Mouse (Mus musculus) midbrain, embryonic 12.5 days (tissue): ENCODE measurements around the gene Usp53. TPM values are rescaled to one million over a fixed set of nuclear protein-coding genes. Genes with fewer than 3 reads are reported as not detected.
A peak's percentile ranks its signal among the peaks of the same experiment; 100 is the strongest.

Source experiments
- ATAC-seq: fragments of 200-750 bp; cut with Nextera tagmentation; 2 replicates; pipeline ENCODE4 v1.8.0; 2017; ENCODE audit warnings: low read depth, moderate TSS enrichment, moderate library complexity; ENCODE audit not compliant: low FRiP score
- H3K27ac ChIP-seq: fragments of 300-500 bp; sonication (generic); replicated peaks from 2 replicates; pipeline ENCODE4 v1.5.1; 2016; ENCODE audit warnings: mild to moderate bottlenecking
- H3K27me3 ChIP-seq: fragments of 300-500 bp; sonication (generic); 2 replicates; pipeline ENCODE4 v1.6.1; 2016; ENCODE audit warnings: mild to moderate bottlenecking
- H3K36me3 ChIP-seq: fragments of 300-500 bp; sonication (generic); 2 replicates; pipeline ENCODE4 v1.6.1; 2016
- H3K4me1 ChIP-seq: fragments of 300-500 bp; sonication (generic); 2 replicates; pipeline ENCODE4 v1.6.1; 2016
- H3K4me2 ChIP-seq: fragments of 300-500 bp; sonication (generic); replicated peaks from 2 replicates; pipeline ENCODE4 v1.6.1; 2016; ENCODE audit warnings: mild to moderate bottlenecking, moderate library complexity
- H3K4me3 ChIP-seq: fragments of 300-500 bp; sonication (generic); 2 replicates; pipeline ENCODE4 v1.5.1; 2016; ENCODE audit warnings: mild to moderate bottlenecking
- H3K9ac ChIP-seq: fragments of 300-500 bp; sonication (generic); replicated peaks from 2 replicates; pipeline ENCODE4 v1.6.1; 2016; ENCODE audit warnings: mild to moderate bottlenecking, moderate library complexity
- H3K9me3 ChIP-seq: fragments of 300-500 bp; sonication (generic); 2 replicates; pipeline ENCODE4 v1.6.1; 2016; ENCODE audit warnings: mild to moderate bottlenecking
- WGBS: fragments of 180-500 bp; shearing (Covaris S2); methylation state at CpG from one replicate; pipeline ENCODE4 v1.1.7; 2016; 5-methylcytosine and 5-hydroxymethylcytosine counted together
- polyA plus RNA-seq: library from polyadenylated mRNA; unstranded; fragments of >200 nt; fragmentation: Nextera tagmentation; extraction: Ambion mirVana; gene quantifications from 2 replicates; pipeline ENCODE4 v1.2.1, GENCODE M21; 2016

The Usp53 gene
- polyA plus RNA-seq, 1 experiment from 2014 or later: 5.1 TPM

GRCm38 (mm10) chr3:122986386-122986785 is 2.1 kb upstream of the Usp53 start:
- 71% methylated on average over 1 of the region's 1 CpGs for WGBS
- no peak for ATAC-seq
- H3K27ac ChIP-seq: no peak overlapping the region
- H3K4me1 ChIP-seq: peaks cover 8% of the 10 kb centered on the region; the same call in 1 of the 2 replicates
- H3K9ac ChIP-seq: no peak overlapping the region
- H3K4me2 ChIP-seq: no peak overlapping the region
- H3K36me3 ChIP-seq: no peaks in the 10 kb centered on the region
- no peaks in the 10 kb centered on the region for H3K9me3 ChIP-seq
- H3K4me3 ChIP-seq: no peak overlapping the region
- no peaks in the 10 kb centered on the region for H3K27me3 ChIP-seq

GRCm38 (mm10) chr3:122985183-122985944 is 1.1 kb upstream of the Usp53 start:
- H3K4me1 ChIP-seq: peaks cover 8% of the 10 kb centered on the region; the same call in 1 of the 2 replicates
- peak overlapping the region; percentile 91; the same call in 1 of the 2 replicates for H3K27ac ChIP-seq
- WGBS: 21% methylated on average over 13 of the region's 13 CpGs
- H3K4me3 ChIP-seq: peak overlapping the region; percentile 88
- no peak for ATAC-seq
- peak overlapping the region; percentile 71 for H3K4me2 ChIP-seq
- H3K36me3 ChIP-seq: no peaks in the 10 kb centered on the region
- H3K27me3 ChIP-seq: no peaks in the 10 kb centered on the region
- peak overlapping the region; percentile 86 for H3K9ac ChIP-seq
- H3K9me3 ChIP-seq: no peaks in the 10 kb centered on the region

GRCm38 (mm10) chr3:122983849-122984248 is 461 bp downstream of the Usp53 start:
- Histone ChIP-seq H3K36me3 (no peaks in the 10 kb centered on the region), H3K9ac (peak overlapping the region; percentile 86), H3K4me3 (peak overlapping the region; percentile 88), H3K27ac (peak overlapping the region; percentile 84), H3K27me3 (no peaks in the 10 kb centered on the region), H3K9me3 (no peaks in the 10 kb centered on the region), H3K4me1 (peaks cover 8% of the 10 kb centered on the region; the same call in 1 of the 2 replicates), H3K4me2 (peak overlapping the region; percentile 71)
- WGBS: under 1% methylated on average over 29 of the region's 30 CpGs
- ATAC-seq: peak; percentile 84

- 0 out of 2 replicates have a peak, but pooled peaks cover 12% of the 10 kb centered on the region for H3K4me1 ChIP-seq
- H3K9me3 ChIP-seq: no peaks in the 10 kb centered on the region
- no peaks in the 10 kb centered on the region for H3K27me3 ChIP-seq
- H3K4me3 ChIP-seq: no peak overlapping the region
- no peak overlapping the region for H3K27ac ChIP-seq
- no peaks in the 10 kb centered on the region for H3K36me3 ChIP-seq
- 88% methylated on average over 1 of the region's 1 CpGs for WGBS
- ATAC-seq: no peak
- no peak overlapping the region for H3K9ac ChIP-seq
- no peak overlapping the region for H3K4me2 ChIP-seq
These were observed 8.3 kb downstream of the Usp53 start for GRCm38 (mm10) chr3:122975964-122976363.

- H3K4me3 ChIP-seq: no peak overlapping the region
- H3K4me2 ChIP-seq: no peak overlapping the region
- no peaks in the 10 kb centered on the region for H3K27me3 ChIP-seq
- H3K4me1 ChIP-seq: 0 out of 2 replicates have a peak, but pooled peaks cover 12% of the 10 kb centered on the region
- no peak overlapping the region for H3K27ac ChIP-seq
- no peak overlapping the region for H3K9ac ChIP-seq
- ATAC-seq: no peak
- H3K9me3 ChIP-seq: no peaks in the 10 kb centered on the region
- H3K36me3 ChIP-seq: no peaks in the 10 kb centered on the region
- WGBS: 86% methylated on average over 4 of the region's 4 CpGs
These were observed 8.9 kb downstream of the Usp53 start for GRCm38 (mm10) chr3:122975363-122975762.

GRCm38 (mm10) chr3:122974833-122975232 is 9.5 kb downstream of the Usp53 start:
- ATAC-seq: no peak; the same call in 1 of the 2 replicates
- Histone ChIP-seq H3K36me3 (no peaks in the 10 kb centered on the region), H3K27me3 (no peaks in the 10 kb centered on the region), H3K4me2 (no peak overlapping the region), H3K4me1 (0 out of 2 replicates have a peak, but pooled peaks cover 12% of the 10 kb centered on the region), H3K9ac (no peak overlapping the region), H3K4me3 (no peak overlapping the region), H3K9me3 (no peaks in the 10 kb centered on the region), H3K27ac (no peak overlapping the region)
- 74% methylated on average over 3 of the region's 3 CpGs for WGBS

- Histone ChIP-seq H3K9me3 (no peaks in the 10 kb centered on the region), H3K4me1 (0 out of 2 replicates have a peak, but pooled peaks cover 12% of the 10 kb centered on the region), H3K27me3 (no peaks in the 10 kb centered on the region), H3K9ac (no peak overlapping the region), H3K36me3 (peaks cover 4% of the 10 kb centered on the region; the same call in 1 of the 2 replicates), H3K4me3 (no peak overlapping the region), H3K4me2 (no peak overlapping the region), H3K27ac (no peak overlapping the region)
- 68% methylated on average over 3 of the region's 3 CpGs for WGBS
- ATAC-seq: no peak
These were observed 12.0 kb downstream of the Usp53 start for GRCm38 (mm10) chr3:122972126-122972822.

- Histone ChIP-seq H3K4me3 (no peak overlapping the region), H3K9ac (no peak overlapping the region)
These were observed 15.9 kb downstream of the Usp53 start for GRCm38 (mm10) chr3:122968391-122968790.

GRCm38 (mm10) chr3:122964301-122964700 is 20.0 kb downstream of the Usp53 start:
- ATAC-seq: no peak
- H3K4me3 ChIP-seq: no peak overlapping the region
- H3K36me3 ChIP-seq: peaks cover 4% of the 10 kb centered on the region; the same call in 1 of the 2 replicates
- no peaks in the 10 kb centered on the region for H3K9me3 ChIP-seq
- H3K4me1 ChIP-seq: no peaks in the 10 kb centered on the region
- H3K27me3 ChIP-seq: no peaks in the 10 kb centered on the region
- WGBS: 91% methylated on average over 5 of the region's 5 CpGs
- no peak overlapping the region for H3K27ac ChIP-seq
- no peak overlapping the region for H3K4me2 ChIP-seq
- no peak overlapping the region for H3K9ac ChIP-seq

More at GRCm38 (mm10) chr3:122968391-122968790, 15.9 kb downstream of the Usp53 start:
- no peaks in the 10 kb centered on the region for H3K4me1 ChIP-seq
- H3K36me3 ChIP-seq: peaks cover 4% of the 10 kb centered on the region; the same call in 1 of the 2 replicates
- 94% methylated on average over 9 of the region's 9 CpGs for WGBS
- no peaks in the 10 kb centered on the region for H3K9me3 ChIP-seq
- H3K27me3 ChIP-seq: no peaks in the 10 kb centered on the region
- ATAC-seq: no peak
- no peak overlapping the region for H3K4me2 ChIP-seq
- no peak overlapping the region for H3K27ac ChIP-seq

- Histone ChIP-seq H3K4me1 (no peaks in the 10 kb centered on the region), H3K27ac (no peak overlapping the region), H3K4me2 (no peak overlapping the region), H3K36me3 (peaks cover 11% of the 10 kb centered on the region; the same call in 1 of the 2 replicates), H3K4me3 (no peak overlapping the region), H3K9me3 (no peaks in the 10 kb centered on the region), H3K27me3 (no peaks in the 10 kb centered on the region), H3K9ac (no peak overlapping the region)
- ATAC-seq: no peak
- 96% methylated on average over 2 of the region's 2 CpGs for WGBS
These were observed 34.2 kb downstream of the Usp53 start for GRCm38 (mm10) chr3:122950129-122950528.

- Histone ChIP-seq H3K36me3 (no peaks in the 10 kb centered on the region), H3K27me3 (no peaks in the 10 kb centered on the region), H3K4me3 (no peak overlapping the region), H3K9ac (no peak overlapping the region), H3K4me1 (no peaks in the 10 kb centered on the region), H3K27ac (no peak overlapping the region), H3K4me2 (no peak overlapping the region), H3K9me3 (no peaks in the 10 kb centered on the region)
- ATAC-seq: no peak
- 82% methylated on average over 6 of the region's 6 CpGs for WGBS
These were observed 40.9 kb downstream of the Usp53 start for GRCm38 (mm10) chr3:122943387-122943890.

GRCm38 (mm10) chr3:122939215-122939614 is 45.1 kb downstream of the Usp53 start:
- Histone ChIP-seq H3K9ac (no peak overlapping the region), H3K4me3 (no peak overlapping the region), H3K36me3 (no peaks in the 10 kb centered on the region), H3K27ac (no peak overlapping the region), H3K27me3 (no peaks in the 10 kb centered on the region), H3K4me2 (no peak overlapping the region), H3K4me1 (no peaks in the 10 kb centered on the region), H3K9me3 (no peaks in the 10 kb centered on the region)
- WGBS: 85% methylated on average over 2 of the region's 2 CpGs
- no peak for ATAC-seq
